Mouse (Mus musculus) testis, adult 2 months (tissue): ENCODE data around the gene Pnkd.

Source experiments
- CTCF ChIP-seq: fragments of 200-500 bp; IDR thresholded peaks from 2 replicates; pipeline ENCODE4 v1.5.1; 2012; ENCODE audit warnings: low read depth, mild to moderate bottlenecking, inconsistent platforms, low read length, moderate library complexity; ENCODE audit not compliant: control insufficient read depth, insufficient read depth, insufficient replicate concordance
- POLR2A ChIP-seq: fragments of 200-500 bp; IDR thresholded peaks from 2 replicates; pipeline ENCODE4 v1.6.1; 2012; ENCODE audit warnings: low read depth, mild to moderate bottlenecking, inconsistent platforms, low read length, moderate library complexity; ENCODE audit not compliant: control insufficient read depth

- TF ChIP-seq CTCF (no peak), POLR2A (no peak)
Measured at GRCm38 (mm10) chr1:74289740-74290139, 5.0 kb downstream of the Pnkd start.
